Mouse (Mus musculus) A20 (cell line): ENCODE results near the gene Gm26602.

Experiments used
- DNase-seq: peaks from one replicate; pipeline ENCODE4 v3.0.0-alpha.2; 2011; ENCODE audit warnings: low read depth, low spot score

The Gm26602 gene

GRCm38 (mm10) chr10:79931797-79932196, 21.1 kb downstream of the Gm26602 start:
- no peak for DNase-seq

- DNase-seq, result no peak
Measured at GRCm38 (mm10) chr10:79932736-79933135, 22.1 kb downstream of the Gm26602 start.

GRCm38 (mm10) chr10:79933145-79933679, 22.6 kb downstream of the Gm26602 start:
- DNase-seq, result no peak

- DNase-seq, result no peak
Measured at GRCm38 (mm10) chr10:79933861-79934260, 23.2 kb downstream of the Gm26602 start.

- DNase-seq, result no peak
Measured at GRCm38 (mm10) chr10:79934272-79934721, 23.6 kb downstream of the Gm26602 start.

GRCm38 (mm10) chr10:79934794-79935569, 24.3 kb downstream of the Gm26602 start:
- DNase-seq, result no peak

- DNase-seq, result no peak
Measured at GRCm38 (mm10) chr10:79936284-79936910, 25.7 kb downstream of the Gm26602 start.

GRCm38 (mm10) chr10:79936911-79937441, 26.3 kb downstream of the Gm26602 start:
- DNase-seq, result no peak

GRCm38 (mm10) chr10:79937775-79938526, 27.3 kb downstream of the Gm26602 start:
- no peak for DNase-seq

GRCm38 (mm10) chr10:79940749-79941148, 30.1 kb downstream of the Gm26602 start:
- DNase-seq, result peak; percentile 97

- peak; percentile 78 for DNase-seq
Measured at GRCm38 (mm10) chr10:79942988-79943387, 32.3 kb downstream of the Gm26602 start.

GRCm38 (mm10) chr10:79943471-79943901, 32.8 kb downstream of the Gm26602 start:
- DNase-seq, result peak; percentile 81

GRCm38 (mm10) chr10:79945507-79946234, 35.0 kb downstream of the Gm26602 start:
- DNase-seq, result no peak

- DNase-seq, result no peak
Measured at GRCm38 (mm10) chr10:79946752-79947322, 36.2 kb downstream of the Gm26602 start.

GRCm38 (mm10) chr10:79947502-79947901, 36.8 kb downstream of the Gm26602 start:
- DNase-seq, result no peak

- no peak for DNase-seq
Measured at GRCm38 (mm10) chr10:79949873-79950272, 39.2 kb downstream of the Gm26602 start.

GRCm38 (mm10) chr10:79950661-79951060, 40.0 kb downstream of the Gm26602 start:
- no peak for DNase-seq

- DNase-seq, result peak; percentile 60
Measured at GRCm38 (mm10) chr10:79953946-79954345, 43.3 kb downstream of the Gm26602 start.

GRCm38 (mm10) chr10:79955691-79956090, 45.0 kb downstream of the Gm26602 start:
- DNase-seq, result no peak

- DNase-seq, result no peak
Measured at GRCm38 (mm10) chr10:79956643-79957154, 46.0 kb downstream of the Gm26602 start.
